ENCODE assay signal across 12 mouse cellular contexts in genomic region chr3:121936241-121936640, GRCm38 (mm10).
"Had no signal": no experiment of that assay in that cellular context is flagged by ENCODE, and none has a peak within 500 bp of the region (broad histone marks: within the 10 kb centered on the region; RNA-seq: fewer than 3 reads in every experiment).

No protein-coding gene starts in this region.

- H3K27ac ChIP-seq: kidney, postnatal 0 days; limb, embryonic 15.5 days; lung, embryonic 15.5 days; midbrain, embryonic 13.5 days; neural tube, embryonic 15.5 days; stomach, postnatal 0 days had no signal

- H3K9ac ChIP-seq: limb, embryonic 15.5 days; lung, embryonic 15.5 days; midbrain, embryonic 13.5 days; neural tube, embryonic 15.5 days had no signal

- H3K4me1 ChIP-seq: lung, embryonic 15.5 days; midbrain, embryonic 13.5 days; neural tube, embryonic 15.5 days had no signal

- H3K4me3 ChIP-seq: limb, embryonic 15.5 days; lung, embryonic 15.5 days; midbrain, embryonic 13.5 days; myocyte; neural tube, embryonic 15.5 days had no signal

- H3K4me2 ChIP-seq: limb, embryonic 15.5 days; lung, embryonic 15.5 days; midbrain, embryonic 13.5 days; neural tube, embryonic 15.5 days had no signal

- H3K27me3 ChIP-seq: limb, embryonic 15.5 days; lung, embryonic 15.5 days; midbrain, embryonic 13.5 days; neural tube, embryonic 15.5 days had no signal

- H3K9me3 ChIP-seq: limb, embryonic 15.5 days; lung, embryonic 15.5 days; midbrain, embryonic 13.5 days; neural tube, embryonic 15.5 days had no signal

- ATAC-seq: midbrain, embryonic 13.5 days had no signal

- H3K36me3 ChIP-seq: limb, embryonic 15.5 days; lung, embryonic 15.5 days; midbrain, embryonic 13.5 days; neural tube, embryonic 15.5 days had no signal

- DNase-seq: kidney, adult 18-20 months; kidney, postnatal 36 days; layer of hippocampus, adult 9-11 months; layer of hippocampus, postnatal 36 days; thymus, postnatal 4 days had no signal
